Mouse (Mus musculus): ENCODE results near the gene Tspo. TPM values are rescaled to one million over a fixed set of nuclear protein-coding genes. Genes with fewer than 3 reads are reported as not detected.

Gene Tspo
- 295 and 320 TPM in 2 replicates for polyA plus RNA-seq (2015; fragmentation: Nextera tagmentation; extraction: Ambion mirVana)

DNA sequence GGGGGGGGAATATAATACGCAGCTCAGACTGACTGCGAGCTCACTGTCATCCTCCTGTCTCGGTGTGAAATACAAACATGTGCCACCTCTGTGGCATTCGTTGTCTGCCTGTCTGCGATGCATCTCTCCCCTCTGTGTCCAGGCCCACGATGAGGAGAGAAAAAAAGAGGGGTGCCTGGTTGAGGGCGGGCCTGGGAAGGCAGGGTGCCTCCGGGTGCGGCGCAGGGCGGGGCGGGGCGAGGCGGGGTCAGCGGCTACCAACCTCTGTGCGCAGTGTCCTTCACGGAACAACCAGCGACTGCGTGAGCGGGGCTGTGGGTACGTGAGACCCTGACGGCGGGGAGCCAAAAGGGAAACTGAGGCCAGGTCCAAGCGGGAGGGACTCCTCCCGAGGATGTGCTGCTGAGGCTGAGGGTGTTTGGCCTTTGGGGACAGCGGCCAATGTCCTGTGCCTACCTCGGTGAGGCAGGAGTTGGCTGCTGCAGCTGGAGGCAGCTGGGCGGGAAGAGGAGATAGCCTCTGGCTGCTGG is at the start of gene Tspo, which contains the start of gene Mcat:
TSS of gene Tspo (plus strand) at position 266 of the 530 bp plus-strand sequence.
TSS of gene Mcat (minus strand) at position 461 of the 530 bp plus-strand sequence.
- DNase-seq (ENCODE audit: low spot score) = peak; percentile 61

DNA sequence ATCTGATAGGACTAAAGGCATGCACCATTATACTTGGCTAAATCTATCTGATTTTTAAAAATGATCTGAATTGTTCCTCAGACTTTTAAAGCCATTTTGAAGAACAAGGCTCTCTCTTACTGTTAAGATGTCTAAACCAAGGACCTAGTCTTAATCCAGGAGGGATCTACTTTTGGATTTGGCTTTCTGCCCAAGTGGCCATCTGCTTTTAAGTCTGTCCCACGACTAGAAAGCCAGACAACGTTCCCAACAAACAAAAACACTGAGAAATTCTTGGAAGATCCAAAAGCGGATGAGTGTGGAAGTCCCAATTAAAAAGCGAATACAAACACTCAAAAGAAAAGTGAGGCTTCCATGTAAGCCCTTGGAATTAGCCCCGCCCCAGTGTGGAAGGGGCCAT is 48.4 kb upstream of the Tspo start:
- no peak for DNase-seq (ENCODE audit: low spot score)

DNA sequence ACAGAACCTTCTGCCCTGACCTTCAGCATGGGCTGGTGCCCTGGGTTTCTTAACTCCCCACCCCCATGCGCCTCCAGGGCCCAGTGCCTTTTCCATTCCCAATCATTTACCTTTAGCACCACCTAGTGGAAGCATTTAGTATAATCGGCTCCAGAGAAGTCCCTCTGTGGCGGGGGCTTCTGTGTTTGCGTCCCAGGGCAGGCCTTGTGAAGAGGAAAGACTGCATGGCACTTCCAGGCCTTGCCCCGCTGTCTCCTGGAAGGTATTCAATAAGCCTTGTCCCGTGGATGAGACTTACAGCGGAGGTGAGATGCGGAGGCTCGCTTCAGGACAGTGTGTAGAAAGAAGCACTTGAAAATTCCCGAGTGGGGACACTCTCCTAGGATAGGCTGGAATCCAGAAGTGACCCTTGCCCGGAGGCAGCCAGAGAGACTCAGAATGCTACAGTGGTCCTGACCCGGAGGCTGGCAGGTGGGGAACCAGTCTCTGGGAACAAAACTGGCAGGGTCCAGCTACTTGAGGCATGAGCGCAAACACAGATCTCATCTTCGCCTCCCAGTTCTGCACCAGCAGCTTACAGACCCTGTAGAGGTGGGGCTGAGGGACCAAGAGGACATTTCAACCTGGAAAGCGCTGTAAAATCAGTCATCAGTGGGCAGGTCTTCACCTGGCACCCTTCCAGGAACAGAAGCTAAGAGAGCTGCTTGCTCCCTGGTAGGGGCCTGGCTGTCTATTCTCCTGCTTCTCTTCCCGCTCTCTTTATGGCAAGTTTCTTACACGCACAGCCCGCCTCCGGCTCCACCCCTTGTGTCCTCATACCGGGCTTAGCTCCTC is 45.0 kb upstream of the Tspo start:
- peak; percentile 73 for DNase-seq (ENCODE audit: low spot score)

- no peak for DNase-seq (ENCODE audit: low spot score)
Observed at GRCm38 (mm10) chr15:83520861-83521382, 42.5 kb upstream of the Tspo start.

GRCm38 (mm10) chr15:83523196-83523595 is 40.2 kb upstream of the Tspo start:
- no peak for DNase-seq (ENCODE audit: low spot score)

GRCm38 (mm10) chr15:83523638-83524332 is 39.6 kb upstream of the Tspo start:
- DNase-seq (ENCODE audit: low spot score) = no peak

GRCm38 (mm10) chr15:83524333-83524729 is 39.1 kb upstream of the Tspo start:
- no peak for DNase-seq (ENCODE audit: low spot score)

DNA sequence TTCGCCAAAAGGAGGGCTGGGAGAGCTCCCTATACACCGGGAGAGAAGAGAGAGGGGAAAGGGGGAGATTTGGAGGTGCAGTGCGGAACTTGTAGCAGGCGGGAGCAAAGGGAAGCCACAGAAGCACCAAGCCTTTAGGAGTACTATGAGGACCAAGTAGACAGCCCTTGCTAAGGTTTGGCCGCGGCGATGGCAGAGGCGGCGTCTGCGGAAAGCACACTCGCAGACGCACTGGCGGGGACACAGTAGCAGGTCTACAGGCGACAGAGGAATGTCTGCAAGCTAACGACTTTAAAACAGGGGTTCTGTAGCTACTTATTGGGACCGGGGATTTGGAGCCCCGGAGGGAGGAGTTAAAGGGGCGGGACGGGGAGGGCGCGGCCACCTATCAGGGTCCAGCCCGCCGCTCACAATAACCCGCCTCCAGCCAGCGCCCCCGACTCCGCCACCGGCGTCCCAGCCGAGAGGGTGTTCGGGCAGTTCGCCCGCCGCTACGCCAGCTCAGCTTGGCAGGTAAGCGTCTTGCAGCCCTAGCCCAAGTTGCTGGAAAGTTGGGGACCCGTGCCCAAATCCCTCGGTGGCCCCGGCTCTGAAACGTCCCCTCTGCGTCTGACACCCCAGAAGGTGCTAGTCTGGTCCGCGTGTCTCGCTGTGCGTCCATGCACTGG is 36.8 kb upstream of the Tspo start, which contains the start of gene Bik:
TSS of gene Bik (plus strand) at position 439 of the 668 bp plus-strand sequence.
- peak; percentile 62 for DNase-seq (ENCODE audit: low spot score)

GRCm38 (mm10) chr15:83527092-83527437 is 36.3 kb upstream of the Tspo start:
- DNase-seq (ENCODE audit: low spot score) = no peak

- no peak for DNase-seq (ENCODE audit: low spot score)
Observed at GRCm38 (mm10) chr15:83527747-83528146, 35.6 kb upstream of the Tspo start.

- DNase-seq (ENCODE audit: low spot score) = no peak
Observed at GRCm38 (mm10) chr15:83528892-83529291, 34.5 kb upstream of the Tspo start.

- no peak for DNase-seq (ENCODE audit: low spot score)
Observed at GRCm38 (mm10) chr15:83529765-83530164, 33.6 kb upstream of the Tspo start.

DNA sequence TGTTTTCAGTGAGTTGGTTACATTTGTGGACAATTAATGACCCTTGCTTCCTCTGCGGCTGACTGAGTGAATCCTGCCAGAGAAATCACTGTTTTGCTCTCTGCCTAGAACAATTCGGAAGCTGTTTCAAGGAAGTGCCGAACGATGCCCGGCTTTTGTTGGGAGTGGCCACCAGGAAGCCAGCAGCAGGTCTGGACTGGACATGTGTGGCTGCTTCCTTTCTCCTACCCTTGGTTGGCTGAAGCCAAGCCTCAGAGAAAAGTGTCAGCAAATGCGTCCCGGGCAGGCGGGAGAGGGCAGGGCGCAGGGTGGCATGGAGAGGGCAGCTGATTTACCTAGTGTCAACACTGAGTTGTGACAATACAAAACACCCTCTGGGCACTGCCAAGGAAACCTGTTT is 33.2 kb upstream of the Tspo start:
- DNase-seq (ENCODE audit: low spot score) = no peak

DNA sequence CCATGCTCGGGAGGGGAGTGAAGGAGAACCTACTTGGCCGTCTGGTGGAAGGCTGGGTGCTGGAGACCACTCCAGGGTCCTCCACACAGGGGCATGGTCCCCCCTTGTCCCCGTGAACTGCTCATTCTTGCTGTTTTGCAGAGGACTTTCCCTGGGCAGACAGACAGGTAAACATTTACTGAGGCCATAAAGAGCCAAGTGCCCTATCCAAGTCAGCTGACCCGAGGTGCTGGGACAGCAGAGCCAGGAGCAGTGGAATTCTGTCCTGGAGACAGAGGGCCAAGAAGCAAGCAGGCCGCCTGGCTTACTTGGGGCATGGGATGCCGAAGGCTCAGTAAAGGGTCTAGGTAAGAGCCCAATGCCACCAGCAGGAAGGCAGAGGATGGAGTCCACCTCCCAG is 32.7 kb upstream of the Tspo start:
- no peak for DNase-seq (ENCODE audit: low spot score)

DNA sequence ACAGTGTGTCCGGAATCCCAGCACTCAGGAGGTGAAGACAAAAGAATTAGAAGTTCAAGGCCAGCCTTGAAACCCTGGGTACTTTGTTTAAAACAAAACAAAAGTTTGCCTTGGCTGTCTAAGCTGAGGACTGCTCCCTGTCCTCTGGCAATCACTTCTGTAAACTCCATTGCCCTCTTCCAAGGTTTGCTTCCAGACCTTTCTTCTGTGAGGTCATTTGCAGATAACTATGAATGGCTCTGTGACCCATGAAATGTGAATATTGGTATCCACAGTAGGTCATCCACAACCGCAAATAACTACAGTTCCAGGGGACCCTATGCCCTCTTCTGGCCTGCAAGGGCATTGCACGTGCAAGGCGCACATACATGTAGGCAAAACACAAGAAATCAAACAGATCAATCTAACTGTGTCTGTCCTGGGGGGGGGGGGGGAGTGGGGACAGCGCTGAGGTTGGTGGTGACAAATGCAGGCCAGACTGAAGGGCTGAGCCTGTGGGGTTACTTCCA is 31.4 kb upstream of the Tspo start:
- no peak for DNase-seq (ENCODE audit: low spot score)

- DNase-seq (ENCODE audit: low spot score) = no peak
Observed at GRCm38 (mm10) chr15:83532606-83533005, 30.8 kb upstream of the Tspo start.

DNA sequence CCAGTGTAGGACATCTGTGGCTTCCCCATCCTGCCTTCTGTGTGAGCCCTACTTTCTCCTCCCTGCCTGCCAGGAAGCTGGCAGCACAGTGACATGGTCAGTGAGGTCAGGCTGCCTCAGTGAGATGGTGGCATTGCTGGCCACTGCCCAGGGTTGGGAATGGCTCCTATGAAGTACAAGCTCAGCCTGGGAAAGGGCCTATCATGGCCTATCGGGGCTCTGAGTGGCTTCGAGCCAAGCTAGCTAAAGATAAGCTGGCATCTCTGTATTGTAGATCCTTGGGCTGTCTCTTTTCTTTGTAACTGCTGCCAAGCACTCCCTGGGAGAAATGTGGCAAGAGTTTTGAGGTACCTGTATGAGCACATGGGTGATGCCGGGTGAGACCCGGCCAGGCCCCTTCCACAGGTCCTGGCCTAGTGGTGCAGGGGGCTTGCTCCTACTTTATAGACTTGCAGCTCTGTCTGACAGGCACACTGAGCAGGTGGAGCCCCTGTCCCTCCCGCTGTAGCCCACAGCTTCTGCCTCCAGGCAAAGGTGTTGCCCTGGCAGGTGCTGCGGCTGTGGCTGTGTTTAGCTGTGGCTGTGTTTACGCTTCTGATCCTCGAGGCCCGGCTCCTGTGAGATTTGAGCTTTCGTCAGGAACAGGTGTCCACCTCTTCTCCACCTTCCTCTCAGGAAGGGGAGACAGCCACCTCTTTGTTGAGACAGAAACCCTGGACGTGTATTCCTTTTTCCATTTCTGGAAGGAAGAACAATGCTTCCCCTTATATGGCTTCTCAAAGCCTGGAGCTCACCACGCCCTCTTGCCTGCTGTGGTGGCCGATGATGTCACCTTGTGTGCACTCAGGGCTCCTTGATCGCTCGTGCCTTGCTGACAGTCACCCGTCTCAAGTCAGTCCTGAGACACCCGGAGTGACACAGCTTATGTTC is 28.2 kb upstream of the Tspo start:
- no peak for DNase-seq (ENCODE audit: low spot score)

DNA sequence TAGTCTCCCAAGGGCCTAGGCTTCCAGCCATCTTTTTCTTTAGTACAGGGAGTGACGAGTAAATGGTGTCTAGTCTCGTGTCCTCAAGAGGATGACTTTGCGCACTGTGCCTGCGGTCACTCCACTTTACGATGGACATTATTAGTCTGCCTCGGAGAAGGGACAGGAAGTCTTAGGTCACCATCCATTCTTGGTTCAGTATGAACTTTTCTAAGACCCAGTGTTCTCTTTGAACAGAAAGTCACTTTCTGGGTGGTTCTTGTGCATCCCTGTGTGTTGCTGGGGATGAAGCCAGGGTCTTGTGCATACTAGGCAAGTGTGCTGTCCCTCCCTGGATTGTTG is 27.5 kb upstream of the Tspo start:
- DNase-seq (ENCODE audit: low spot score) = no peak

DNA sequence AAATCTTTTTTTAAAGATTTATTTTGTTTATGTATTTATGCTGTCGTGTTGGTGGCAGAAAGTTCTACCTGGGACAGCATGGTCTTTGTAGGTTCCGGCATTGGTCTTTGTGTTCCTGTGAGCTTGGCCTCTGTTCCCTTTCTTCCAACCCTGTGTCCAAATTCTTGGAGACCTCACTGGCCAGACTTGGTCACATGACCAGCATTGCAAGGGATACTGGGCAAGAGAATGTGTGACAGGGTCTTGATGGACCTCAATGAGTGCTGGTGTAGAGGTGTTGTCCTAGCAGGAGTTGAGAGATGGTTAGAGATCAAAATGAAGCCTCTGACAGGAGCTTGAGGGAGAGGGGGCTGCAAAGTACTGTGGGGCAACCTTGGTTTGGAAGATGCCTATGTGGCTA is 24.5 kb upstream of the Tspo start:
- DNase-seq (ENCODE audit: low spot score) = no peak

DNA sequence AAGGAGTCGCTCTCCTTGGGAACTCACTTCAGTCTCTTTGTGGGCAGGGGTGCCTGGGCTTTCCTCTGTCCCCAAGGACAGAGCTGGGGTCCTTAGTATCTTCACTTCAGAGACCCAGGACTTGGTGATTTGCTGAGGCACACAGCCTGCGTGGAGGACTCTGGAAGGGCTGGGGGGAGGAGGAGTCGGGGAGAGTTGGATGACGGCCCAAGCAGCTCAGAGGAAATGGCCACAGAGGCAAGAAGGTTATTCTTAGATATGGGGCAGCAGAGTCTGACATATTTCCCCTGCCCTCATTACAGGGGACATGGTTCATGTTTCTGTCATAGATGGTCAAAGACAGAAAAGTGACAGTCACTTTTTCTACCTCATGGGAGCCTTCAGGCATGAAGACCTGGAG is 23.5 kb upstream of the Tspo start:
- no peak for DNase-seq (ENCODE audit: low spot score)

All from thymus, postnatal 0 days (tissue).